Mouse (Mus musculus) MEL (cell line): ENCODE measurements around the gene Klk10. TPM values are rescaled to one million over a fixed set of nuclear protein-coding genes. Genes with fewer than 3 reads are reported as not detected.

ENCODE experiments used
- DNase-seq: peaks from one replicate; pipeline ENCODE4 v3.0.0; 2011; ENCODE audit warnings: low read depth, low spot score
- H3K27ac ChIP-seq: 2 replicates; pipeline ENCODE4 v1.5.1; 2012; ENCODE audit warnings: low read depth, mild to moderate bottlenecking, control low read depth, low read length, moderate library complexity; ENCODE audit not compliant: control insufficient read depth
- H3K27me3 ChIP-seq, 2 experiments: fragments of 150-350 bp in 1 of 2; sonication (generic) in 1 of 2; 2 replicates each; pipeline ENCODE4 v1.6.1; 2012; ENCODE audit warnings: low read length in 2 of 2, mild to moderate bottlenecking in 2 of 2, improper control_type of control experiment in 1 of 2, moderate library complexity in 1 of 2; ENCODE audit not compliant: insufficient read depth in 2 of 2, control insufficient read depth in 1 of 2
- H3K36me3 ChIP-seq, 2 experiments: 2 replicates each; pipeline ENCODE4 v1.6.1; 2012 to 2014; ENCODE audit warnings: low read length in 2 of 2, improper control_type of control experiment in 1 of 2, inconsistent platforms in 1 of 2, mild to moderate bottlenecking in 1 of 2; ENCODE audit not compliant: insufficient read depth in 2 of 2, control insufficient read depth in 1 of 2
- H3K4me1 ChIP-seq, 2 experiments: fragments of 150-350 bp in 1 of 2; sonication (generic) in 1 of 2; 2 replicates each; pipeline ENCODE4 v1.6.1; 2012; ENCODE audit warnings: low read length in 2 of 2, improper control_type of control experiment in 1 of 2, mild to moderate bottlenecking in 1 of 2; ENCODE audit not compliant: insufficient read depth in 2 of 2, control insufficient read depth in 1 of 2
- H3K4me3 ChIP-seq, 2 experiments: fragments of 150-350 bp in 1 of 2; sonication (generic) in 1 of 2; 2 replicates each; pipeline ENCODE4 v1.5.1; 2012; ENCODE audit warnings: low read depth in 2 of 2, low read length in 2 of 2, mild to moderate bottlenecking in 2 of 2, moderate library complexity in 2 of 2, control low read depth in 1 of 2, improper control_type of control experiment in 1 of 2; ENCODE audit not compliant: control insufficient read depth in 1 of 2, insufficient read depth in 1 of 2
- H3K79me2 ChIP-seq: 2 replicates; pipeline ENCODE4 v1.6.1; 2012; ENCODE audit warnings: mild to moderate bottlenecking, low read length, moderate library complexity; ENCODE audit not compliant: control insufficient read depth, poor library complexity, insufficient read depth
- H3K9ac ChIP-seq: 2 replicates; pipeline ENCODE4 v1.6.1; 2012; ENCODE audit warnings: low read depth, mild to moderate bottlenecking, control low read depth, low read length, moderate library complexity; ENCODE audit not compliant: control insufficient read depth, poor library complexity, severe bottlenecking
- H3K9me3 ChIP-seq: fragments of 150-350 bp; sonication (generic); replicated peaks from 2 replicates; pipeline ENCODE4 v1.6.1; 2012; ENCODE audit warnings: mild to moderate bottlenecking, low read length, improper control_type of control experiment, moderate library complexity; ENCODE audit not compliant: insufficient read depth
- CHD1 ChIP-seq: IDR thresholded peaks from 2 replicates; pipeline ENCODE4 v1.6.1; 2012; ENCODE audit warnings: low read depth, mild to moderate bottlenecking, inconsistent platforms, low read length, improper control_type of control experiment
- CTCF ChIP-seq, 3 experiments: IDR thresholded peaks in 2 of 3; conservative IDR thresholded peaks in 1 of 3; 2 replicates each; pipeline ENCODE4 v1.5.1; 2011 to 2012; ENCODE audit warnings: low read length in 3 of 3, low read depth in 2 of 3, mild to moderate bottlenecking in 2 of 3, improper control_type of control experiment in 1 of 3, inconsistent platforms in 1 of 3, mixed read lengths in 1 of 3, moderate library complexity in 1 of 3; ENCODE audit not compliant: control insufficient read depth in 1 of 3, insufficient read depth in 1 of 3, poor library complexity in 1 of 3, severe bottlenecking in 1 of 3
- E2F4 ChIP-seq: IDR thresholded peaks from 2 replicates; pipeline ENCODE4 v1.6.1; 2011; ENCODE audit warnings: low read depth, low read length, improper control_type of control experiment, borderline replicate concordance
- EP300 ChIP-seq, 2 experiments: IDR thresholded peaks; 2 replicates each; pipeline ENCODE4 v1.6.1; 2011; ENCODE audit warnings: improper control_type of control experiment in 2 of 2, low read length in 2 of 2, low read depth in 1 of 2, mild to moderate bottlenecking in 1 of 2
- GATA1 ChIP-seq: IDR thresholded peaks from 2 replicates; pipeline ENCODE4 v1.6.1; 2011; ENCODE audit warnings: low read depth, low read length, improper control_type of control experiment
- KAT2A ChIP-seq: conservative IDR thresholded peaks from 2 replicates; pipeline ENCODE4 v1.6.1; 2012; ENCODE audit warnings: low read depth, low read length, improper control_type of control experiment, inconsistent platforms
- MAX ChIP-seq: IDR thresholded peaks from 2 replicates; pipeline ENCODE4 v1.6.1; 2011; ENCODE audit warnings: low read length, improper control_type of control experiment
- MEF2A ChIP-seq: IDR thresholded peaks from 2 replicates; pipeline ENCODE4 v1.6.1; 2014; ENCODE audit warnings: low read depth, mild to moderate bottlenecking, inconsistent platforms, low read length, improper control_type of control experiment; ENCODE audit not compliant: poor library complexity, insufficient replicate concordance, severe bottlenecking; ENCODE audit errors: extremely low read depth
- MXI1 ChIP-seq: IDR thresholded peaks from 2 replicates; pipeline ENCODE4 v1.6.1; 2011; ENCODE audit warnings: mild to moderate bottlenecking, low read depth, low read length, improper control_type of control experiment
- MYB ChIP-seq: IDR thresholded peaks from 2 replicates; pipeline ENCODE4 v1.6.1; 2011; ENCODE audit warnings: mild to moderate bottlenecking, low read depth, low read length, improper control_type of control experiment
- NELFE ChIP-seq: IDR thresholded peaks from 2 replicates; pipeline ENCODE4 v1.6.1; 2011; ENCODE audit warnings: low read depth, low read length, improper control_type of control experiment
- POLR2AphosphoS5 ChIP-seq: IDR thresholded peaks from 2 replicates; pipeline ENCODE4 v1.6.1; 2012; ENCODE audit warnings: low read depth, borderline replicate concordance, mild to moderate bottlenecking, inconsistent platforms, low read length, moderate library complexity, mixed read lengths
- RCOR1 ChIP-seq: IDR thresholded peaks from 2 replicates; pipeline ENCODE4 v1.6.1; 2012; ENCODE audit warnings: low read depth, mild to moderate bottlenecking, inconsistent platforms, low read length, improper control_type of control experiment
- SIN3A ChIP-seq: IDR thresholded peaks from 2 replicates; pipeline ENCODE4 v1.6.1; 2012; ENCODE audit warnings: low read length, improper control_type of control experiment, inconsistent platforms
- SMC3 ChIP-seq: IDR thresholded peaks from 2 replicates; pipeline ENCODE4 v1.6.1; 2011; ENCODE audit warnings: low read depth, low read length, improper control_type of control experiment
- TAL1 ChIP-seq: IDR thresholded peaks from 2 replicates; pipeline ENCODE4 v1.6.1; 2012; ENCODE audit warnings: mild to moderate bottlenecking, inconsistent platforms, low read length, moderate library complexity, mixed read lengths
- USF2 ChIP-seq, 2 experiments: IDR thresholded peaks; 2 replicates each; pipeline ENCODE4 v1.6.1; 2011 to 2012; ENCODE audit warnings: improper control_type of control experiment in 2 of 2, low read length in 2 of 2, borderline replicate concordance in 1 of 2, inconsistent platforms in 1 of 2, low read depth in 1 of 2, mild to moderate bottlenecking in 1 of 2; ENCODE audit not compliant: insufficient read depth in 1 of 2
- ZC3H11A ChIP-seq: IDR thresholded peaks from 2 replicates; pipeline ENCODE4 v1.6.1; 2012; ENCODE audit warnings: low read depth, mild to moderate bottlenecking, inconsistent platforms, low read length, improper control_type of control experiment
- ZNF384 ChIP-seq: IDR thresholded peaks from 2 replicates; pipeline ENCODE4 v1.6.1; 2012; ENCODE audit warnings: low read depth, mild to moderate bottlenecking, inconsistent platforms, low read length, improper control_type of control experiment
- polyA plus RNA-seq, 2 experiments: library from polyadenylated mRNA; stranded (reverse) in 1 of 2; unstranded in 1 of 2; fragments of >175 nt in 1 of 2; fragments of >200 nt in 1 of 2; gene quantifications; 2 replicates each; pipeline versions ENCODE4 v1.2.1 to v1.2.4; 2012; ENCODE audit warnings: low replicate concordance in 2 of 2, low read depth in 1 of 2; ENCODE audit not compliant: insufficient read length in 2 of 2, insufficient read depth in 1 of 2, missing spikeins in 1 of 2
- total RNA-seq: library from RNA; depleted of rRNA; stranded (reverse); fragments of 300-350 nt; gene quantifications from 2 replicates; pipeline ENCODE4 v1.2.3, GENCODE M21; 2012

Gene Klk10
- total and polyA plus RNA-seq, 3 experiments: not detected

DNA sequence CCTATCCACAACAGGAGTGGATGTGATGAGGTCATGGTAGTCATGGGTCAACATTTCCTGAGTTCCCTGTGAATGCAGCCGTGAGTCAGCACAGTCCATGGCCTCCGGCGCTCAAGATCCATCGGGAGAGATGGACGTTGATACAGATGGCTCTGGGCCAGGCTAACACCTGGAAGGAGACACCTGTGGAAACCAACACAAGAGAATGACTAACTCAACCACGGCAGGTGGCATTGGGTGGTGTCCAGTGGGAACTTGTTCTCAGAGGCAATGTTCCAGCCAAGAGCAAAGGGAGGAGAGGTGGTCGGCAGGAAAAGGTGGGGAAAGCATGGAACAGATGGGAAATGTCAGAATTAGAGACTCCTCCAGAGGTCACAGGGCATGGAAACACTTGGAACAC lies 40.7 kb downstream of the Klk10 start:
- Histone ChIP-seq H3K4me1 (no peaks in the 10 kb centered on the region), H3K9ac (no peak overlapping the region), H3K4me3 (no peak overlapping the region), H3K9me3 (no peaks in the 10 kb centered on the region), H3K27ac (no peak overlapping the region), H3K79me2 (no peaks in the 10 kb centered on the region), H3K27me3 (no peaks in the 10 kb centered on the region), H3K36me3 (no peaks in the 10 kb centered on the region)
- TF ChIP-seq EP300 (IDR thresholded peaks at IDR 0.05; ENCODE audit: low read depth in 1 of 2, low read length in 2 of 2): no peak
- no peak for TF ChIP-seq NELFE
- no peak for TF ChIP-seq GATA1
- TF ChIP-seq USF2 (IDR thresholded peaks at IDR 0.05; ENCODE audit: borderline replicate concordance in 1 of 2, insufficient read depth in 1 of 2, low read depth in 1 of 2, low read length in 2 of 2): no peak
- no peak for TF ChIP-seq KAT2A
- TF ChIP-seq RCOR1: no peak
- TF ChIP-seq SMC3: no peak
- TF ChIP-seq ZC3H11A: no peak
- no peak for TF ChIP-seq MYB
- no peak for TF ChIP-seq MEF2A
- TF ChIP-seq POLR2AphosphoS5: no peak
- no peak for TF ChIP-seq ZNF384
- TF ChIP-seq CTCF (IDR thresholded peaks at IDR 0.05 in 2 of 3, conservative IDR thresholded peaks at IDR 0.05 in 1 of 3; ENCODE audit: control insufficient read depth in 1 of 3, insufficient read depth in 1 of 3, low read depth in 2 of 3, low read length in 3 of 3, poor library complexity in 1 of 3, severe bottlenecking in 1 of 3): no peak
- TF ChIP-seq TAL1: no peak
- DNase-seq: no peak

GRCm38 (mm10) chr7:43824199-43824598 lies 43.4 kb downstream of the Klk10 start, which contains the start of gene Klk6:
Gene Klk6, plus strand, starts transcription at chr7:43824499.
- Histone ChIP-seq H3K4me1 (no peaks in the 10 kb centered on the region), H3K79me2 (no peaks in the 10 kb centered on the region), H3K4me3 (no peak within 1 kb of the TSS), H3K36me3 (no peaks in the 10 kb centered on the region), H3K9ac (no peak within 1 kb of the TSS), H3K27me3 (no peaks in the 10 kb centered on the region), H3K9me3 (no peaks in the 10 kb centered on the region)
- DNase-seq: no peak
- TF ChIP-seq E2F4: no peak
- no peak for TF ChIP-seq SIN3A
- no peak for TF ChIP-seq MYB
- no peak for TF ChIP-seq MAX
- no peak for TF ChIP-seq MEF2A
- TF ChIP-seq SMC3: no peak
- TF ChIP-seq CHD1: no peak
- TF ChIP-seq MXI1: no peak
- TF ChIP-seq, all 39 proteins: peak for 0
- no peak within 1 kb of the TSS for H3K27ac ChIP-seq
